Mouse (Mus musculus): ENCODE results near the gene Tlr9.
A peak's percentile ranks its signal among the peaks of the same experiment; 100 is the strongest.

Gene Tlr9

GRCm38 (mm10) chr9:106222261-106222851 is at the start of gene Tlr9:
TSS of gene Tlr9 (plus strand) at chr9:106222598.
- DNase-seq = no peak

DNA sequence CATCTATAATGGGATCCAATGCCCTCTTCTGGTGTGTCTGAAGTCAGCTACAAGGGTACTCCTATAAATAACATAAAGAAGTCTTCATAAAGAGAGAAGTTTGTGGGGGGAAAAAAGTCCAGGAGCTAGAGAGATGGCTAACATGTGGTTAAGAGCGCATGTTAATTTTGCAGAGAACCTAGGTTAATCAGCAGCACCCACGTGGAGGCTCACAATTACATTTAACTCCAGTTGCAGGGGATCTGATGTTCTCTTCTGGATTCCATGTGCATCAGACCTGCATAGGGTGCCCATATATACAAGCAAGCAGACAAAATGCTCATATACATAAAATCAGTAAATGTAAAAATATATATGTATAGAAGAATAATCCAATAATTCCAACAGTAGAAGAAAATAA is 49.0 kb upstream of the Tlr9 start:
- no peak for DNase-seq

- DNase-seq = no peak
Measured at GRCm38 (mm10) chr9:106175552-106176200, 46.7 kb upstream of the Tlr9 start.

- DNase-seq = no peak
Measured at GRCm38 (mm10) chr9:106176769-106177168, 45.6 kb upstream of the Tlr9 start.

DNA sequence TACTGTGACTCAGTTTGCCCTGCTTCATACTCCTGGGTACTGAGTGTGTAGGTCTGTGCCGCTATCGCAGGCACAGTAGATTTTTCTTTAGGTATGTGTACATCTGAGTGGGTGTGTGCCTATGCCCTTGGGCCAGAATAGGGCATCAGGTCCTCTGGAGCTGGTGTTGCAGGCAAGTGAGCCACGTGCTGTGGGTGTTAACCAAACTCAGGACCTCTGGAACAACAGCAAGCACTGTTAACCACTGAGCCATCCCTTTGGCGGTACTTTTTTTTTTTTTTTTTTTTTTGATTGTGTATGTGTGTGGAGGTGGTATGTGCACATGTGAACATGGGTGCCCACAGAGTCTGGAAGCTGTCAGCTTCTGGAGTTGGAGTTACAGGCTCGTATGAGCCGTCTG is 44.6 kb upstream of the Tlr9 start:
- DNase-seq = no peak

- no peak for DNase-seq
Measured at GRCm38 (mm10) chr9:106179454-106179853, 42.9 kb upstream of the Tlr9 start.

DNA sequence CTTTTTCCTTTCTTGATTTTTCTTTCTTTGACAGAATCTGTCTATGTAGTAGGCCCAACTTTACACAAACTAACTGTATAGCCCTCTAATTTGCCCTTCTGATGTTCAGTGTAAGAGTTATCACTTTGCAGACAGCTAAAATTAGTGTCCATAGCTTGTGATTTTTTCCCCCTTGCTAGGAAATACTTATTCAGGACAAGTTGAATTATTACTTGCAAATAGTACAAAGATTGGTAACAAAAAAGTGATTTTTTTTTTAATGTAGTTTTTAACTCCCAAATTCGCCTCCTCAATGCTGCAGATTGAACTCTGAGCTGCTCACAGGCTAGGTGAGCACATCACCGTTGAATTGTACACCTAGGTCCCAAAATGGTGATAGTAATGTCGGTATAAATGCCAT is 42.4 kb upstream of the Tlr9 start:
- no peak for DNase-seq

DNA sequence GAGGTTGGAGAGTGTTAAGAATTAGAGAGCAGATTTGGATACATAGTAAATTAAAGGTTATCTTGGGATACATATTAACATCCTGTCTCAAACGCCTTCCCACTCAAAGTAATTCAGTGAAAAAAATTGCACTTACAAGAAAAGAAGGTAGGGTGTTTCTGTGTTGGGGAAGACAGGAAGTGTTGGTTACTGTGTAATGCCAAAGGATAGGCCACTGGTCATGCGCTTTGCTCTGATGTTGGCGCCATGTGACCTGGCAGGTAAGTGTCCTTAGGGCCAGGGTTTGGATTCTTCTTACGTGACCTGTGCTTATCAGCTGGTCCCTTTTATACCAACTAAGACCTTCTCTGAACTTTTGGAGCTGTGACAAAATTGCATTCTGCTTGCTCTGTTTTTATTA is 40.3 kb upstream of the Tlr9 start:
- no peak for DNase-seq

GRCm38 (mm10) chr9:106183996-106184395 is 38.4 kb upstream of the Tlr9 start:
- DNase-seq = no peak

GRCm38 (mm10) chr9:106191355-106191754 is 31.0 kb upstream of the Tlr9 start:
- DNase-seq = no peak

- no peak for DNase-seq
Measured at GRCm38 (mm10) chr9:106192024-106192423, 30.4 kb upstream of the Tlr9 start.

- no peak for DNase-seq
Measured at GRCm38 (mm10) chr9:106192998-106193397, 29.4 kb upstream of the Tlr9 start.

- no peak for DNase-seq
Measured at GRCm38 (mm10) chr9:106193930-106194807, 28.2 kb upstream of the Tlr9 start.

DNA sequence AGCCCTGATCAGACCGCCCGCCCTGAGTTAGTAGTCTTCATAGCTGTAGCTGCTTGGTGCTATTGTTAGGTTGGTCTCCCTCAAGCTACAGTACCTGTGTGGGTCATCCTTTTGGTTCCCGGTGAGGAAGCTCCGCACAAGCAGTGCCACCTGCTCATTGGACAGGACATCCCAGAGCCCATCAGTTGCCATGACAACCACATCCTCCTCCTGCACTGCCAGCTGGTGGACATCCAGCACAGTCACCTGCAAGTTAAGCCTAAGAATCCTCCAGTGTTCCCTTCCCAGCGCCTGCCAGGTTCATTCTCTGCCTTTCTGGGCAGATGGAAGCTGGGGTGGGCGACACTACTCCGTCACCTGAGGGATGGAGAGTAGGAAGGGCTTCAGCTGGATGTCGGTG is 26.7 kb upstream of the Tlr9 start:
- no peak for DNase-seq

GRCm38 (mm10) chr9:106197081-106197713 is 25.2 kb upstream of the Tlr9 start:
- no peak for DNase-seq

DNA sequence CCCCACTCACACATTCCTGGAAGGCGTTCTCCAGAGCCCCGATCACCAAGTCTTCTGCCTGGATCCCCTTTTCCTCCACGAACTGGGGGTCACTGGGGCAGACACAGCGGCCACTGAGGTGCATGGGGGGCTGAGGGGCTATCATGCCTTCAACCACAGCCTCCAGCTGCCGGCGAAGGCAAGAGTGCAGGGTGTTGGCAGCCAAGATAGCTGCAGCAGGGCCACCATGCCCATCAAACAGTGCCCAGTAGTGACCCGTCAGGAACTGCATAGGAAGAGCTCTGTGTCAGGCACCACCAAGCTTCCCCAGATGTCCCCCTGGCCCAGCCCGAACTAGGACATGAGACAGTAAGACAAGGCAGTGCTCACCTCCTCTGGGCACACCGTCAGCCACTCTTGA is 24.7 kb upstream of the Tlr9 start:
- DNase-seq = no peak

- DNase-seq = peak; percentile 86 to 89
Measured at GRCm38 (mm10) chr9:106198962-106199458, 23.4 kb upstream of the Tlr9 start.

- DNase-seq = no peak
Measured at GRCm38 (mm10) chr9:106199535-106200272, 22.7 kb upstream of the Tlr9 start, which contains the start of gene Ppm1m. TSS of gene Ppm1m (minus strand) at chr9:106199746.

- no peak for DNase-seq
Measured at GRCm38 (mm10) chr9:106201895-106202294, 20.5 kb upstream of the Tlr9 start.

GRCm38 (mm10) chr9:106202819-106203636 is 19.4 kb upstream of the Tlr9 start, which contains the start of gene Twf2:
TSS of gene Twf2 (plus strand) at chr9:106203108.
- peak; percentile 86 to 94 for DNase-seq

Measured in kidney, postnatal 25 days (tissue).